Mouse (Mus musculus) forebrain, embryonic 12.5 days (tissue): ENCODE measurements at regions not wholly inside any gene's neighbourhood (a gene's known extent, or its start where the extent isn't known, plus 50 kb on each side); places are given as distances from the start of the nearest gene placed in this dataset.

Source experiments
- ATAC-seq: fragments of 200-750 bp; cut with Nextera tagmentation; 2 replicates; pipeline ENCODE4 v1.8.0; 2017; ENCODE audit warnings: moderate TSS enrichment; ENCODE audit not compliant: low FRiP score
- H3K27ac ChIP-seq: fragments of 300-500 bp; sonication (generic); 2 replicates; pipeline ENCODE4 v1.5.1; 2016; ENCODE audit warnings: mild to moderate bottlenecking
- H3K27me3 ChIP-seq: fragments of 300-500 bp; sonication (generic); 2 replicates; pipeline ENCODE4 v1.6.1; 2016; ENCODE audit warnings: mild to moderate bottlenecking
- H3K36me3 ChIP-seq: fragments of 300-500 bp; sonication (generic); replicated peaks from 2 replicates; pipeline ENCODE4 v1.6.1; 2016; ENCODE audit warnings: mild to moderate bottlenecking
- H3K4me1 ChIP-seq: fragments of 300-500 bp; sonication (generic); 2 replicates; pipeline ENCODE4 v1.6.1; 2016
- H3K4me2 ChIP-seq: fragments of 300-500 bp; sonication (generic); 2 replicates; pipeline ENCODE4 v1.6.1; 2016; ENCODE audit warnings: mild to moderate bottlenecking, moderate library complexity
- H3K4me3 ChIP-seq: fragments of 300-500 bp; sonication (generic); replicated peaks from 2 replicates; pipeline ENCODE4 v1.5.1; 2016; ENCODE audit warnings: mild to moderate bottlenecking
- H3K9ac ChIP-seq: fragments of 300-500 bp; sonication (generic); 2 replicates; pipeline ENCODE4 v1.6.1; 2016; ENCODE audit warnings: mild to moderate bottlenecking
- H3K9me3 ChIP-seq: fragments of 300-500 bp; sonication (generic); 2 replicates; pipeline ENCODE4 v1.6.1; 2016
- WGBS: fragments of 180-500 bp; shearing (Covaris S2); methylation state at CpG from one replicate; pipeline ENCODE4 v1.1.7; 2016; 5-methylcytosine and 5-hydroxymethylcytosine counted together

DNA sequence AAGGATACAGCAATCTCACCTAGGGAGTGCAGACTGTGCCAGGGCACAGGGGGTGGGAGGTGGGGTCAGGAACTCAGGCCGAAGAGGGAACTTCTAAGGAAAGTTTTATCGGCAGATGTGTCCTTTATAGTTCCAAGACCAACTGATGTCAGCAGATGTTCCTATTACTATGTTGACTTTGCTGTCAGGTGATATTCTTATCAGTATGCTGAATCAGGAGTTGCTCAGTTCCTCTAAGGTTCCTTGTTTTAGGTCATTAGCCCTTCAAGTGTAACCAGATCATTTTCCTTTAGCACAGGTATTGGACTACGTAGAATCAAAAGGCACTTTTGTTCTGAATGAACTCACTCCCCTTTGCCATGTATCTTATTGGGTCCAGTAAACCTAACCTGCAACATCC is 101.6 kb upstream of the Ccser1 start:
- Histone ChIP-seq H3K9me3 (no peaks in the 10 kb centered on the region), H3K9ac (no peak overlapping the region), H3K36me3 (no peaks in the 10 kb centered on the region), H3K4me2 (no peak overlapping the region), H3K27ac (no peak overlapping the region), H3K4me1 (peaks cover 9% of the 10 kb centered on the region), H3K4me3 (no peak overlapping the region), H3K27me3 (no peaks in the 10 kb centered on the region)
- 88% methylated on average over 3 of the region's 3 CpGs for WGBS
- ATAC-seq, result no peak

DNA sequence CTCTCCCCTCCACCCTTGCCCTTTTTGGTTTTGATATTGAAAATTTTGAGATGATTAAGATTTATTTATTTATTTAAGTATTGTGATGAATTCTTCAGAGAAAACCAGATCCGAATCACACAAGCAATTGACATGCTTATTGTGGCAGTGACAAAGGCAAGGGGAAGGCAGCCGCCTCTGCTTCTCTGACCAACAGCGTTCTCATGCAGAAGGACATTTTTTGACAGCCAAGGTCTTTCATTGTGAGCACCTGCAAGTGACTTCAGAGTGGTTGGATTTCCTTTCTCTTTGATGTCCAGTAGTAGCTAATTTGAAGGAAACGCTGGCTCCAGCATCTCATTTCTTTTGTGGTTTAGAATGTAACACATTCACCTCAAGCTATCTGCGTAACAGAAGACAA is 99.5 kb upstream of the Ccser1 start:
- Histone ChIP-seq H3K9me3 (no peaks in the 10 kb centered on the region), H3K4me2 (no peak overlapping the region), H3K9ac (no peak overlapping the region), H3K27me3 (no peaks in the 10 kb centered on the region), H3K4me3 (no peak overlapping the region), H3K27ac (no peak overlapping the region), H3K4me1 (peaks cover 9% of the 10 kb centered on the region), H3K36me3 (no peaks in the 10 kb centered on the region)
- no peak for ATAC-seq
- WGBS, result 36% methylated on average over 5 of the region's 5 CpGs

DNA sequence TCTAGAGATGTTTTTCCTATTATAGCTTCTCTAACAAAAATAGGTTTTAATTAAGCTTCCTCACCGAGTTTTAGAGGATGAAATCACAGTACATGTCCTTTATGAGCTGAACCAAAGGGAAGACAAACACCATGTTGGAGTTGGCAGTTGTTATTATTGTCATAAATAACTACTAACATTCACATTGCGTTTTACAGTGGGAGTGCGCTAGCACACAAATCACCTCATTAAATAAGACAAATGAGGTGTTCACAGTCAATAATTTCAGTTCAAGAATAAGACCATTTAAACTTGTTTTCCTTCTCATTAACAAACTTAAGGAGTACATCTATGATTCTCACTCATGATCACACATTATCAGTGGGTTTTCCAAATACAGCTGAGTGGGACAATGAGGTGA is 96.8 kb upstream of the Ccser1 start:
- peaks cover 9% of the 10 kb centered on the region for H3K4me1 ChIP-seq
- WGBS, result 81% methylated on average over 3 of the region's 3 CpGs
- H3K27me3 ChIP-seq, result no peaks in the 10 kb centered on the region
- no peaks in the 10 kb centered on the region for H3K36me3 ChIP-seq
- H3K4me3 ChIP-seq, result no peak overlapping the region
- no peak for ATAC-seq
- H3K9me3 ChIP-seq, result no peaks in the 10 kb centered on the region
- H3K9ac ChIP-seq, result no peak overlapping the region
- no peak overlapping the region for H3K27ac ChIP-seq
- H3K4me2 ChIP-seq, result no peak overlapping the region

DNA sequence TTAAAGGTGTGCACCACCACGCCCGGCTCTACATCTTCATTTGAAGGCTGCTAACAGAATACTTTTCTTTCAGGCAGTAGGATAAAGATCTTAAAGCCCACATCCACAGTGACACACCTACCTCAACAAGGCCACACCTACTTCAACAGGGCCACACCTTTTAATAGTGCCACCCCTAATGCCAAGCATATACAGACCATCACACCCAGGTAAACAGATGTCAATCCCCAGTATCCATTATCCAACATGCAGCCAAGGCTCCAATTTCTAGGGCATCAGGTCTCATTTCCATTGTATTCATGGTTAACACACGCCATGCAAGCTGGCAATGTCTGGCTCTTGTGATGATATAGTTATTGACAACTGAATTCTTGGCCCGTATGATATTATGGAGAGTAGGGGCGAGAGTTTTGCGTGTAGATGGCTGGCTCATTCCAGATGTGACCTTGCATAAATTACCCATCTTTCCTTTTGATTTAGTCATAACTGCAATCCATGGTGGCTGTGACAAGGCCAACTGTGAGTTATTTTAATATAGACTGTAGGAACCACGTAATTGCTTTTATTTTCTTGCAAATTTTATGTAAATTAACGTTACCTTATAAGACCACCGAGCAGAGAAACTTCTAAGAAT is 80.7 kb upstream of the Ccser1 start:
- 52% methylated on average over 9 of the region's 9 CpGs for WGBS
- peaks cover 12% of the 10 kb centered on the region; the same call in 1 of the 2 replicates for H3K4me1 ChIP-seq
- no peak overlapping the region for H3K4me2 ChIP-seq
- H3K4me3 ChIP-seq, result no peak overlapping the region
- peak overlapping the region; percentile 8; the same call in 1 of the 2 replicates for H3K27ac ChIP-seq
- ATAC-seq, result peak; percentile 64
- no peak overlapping the region for H3K9ac ChIP-seq
- no peaks in the 10 kb centered on the region for H3K36me3 ChIP-seq
- no peaks in the 10 kb centered on the region for H3K27me3 ChIP-seq
- H3K9me3 ChIP-seq, result no peaks in the 10 kb centered on the region

DNA sequence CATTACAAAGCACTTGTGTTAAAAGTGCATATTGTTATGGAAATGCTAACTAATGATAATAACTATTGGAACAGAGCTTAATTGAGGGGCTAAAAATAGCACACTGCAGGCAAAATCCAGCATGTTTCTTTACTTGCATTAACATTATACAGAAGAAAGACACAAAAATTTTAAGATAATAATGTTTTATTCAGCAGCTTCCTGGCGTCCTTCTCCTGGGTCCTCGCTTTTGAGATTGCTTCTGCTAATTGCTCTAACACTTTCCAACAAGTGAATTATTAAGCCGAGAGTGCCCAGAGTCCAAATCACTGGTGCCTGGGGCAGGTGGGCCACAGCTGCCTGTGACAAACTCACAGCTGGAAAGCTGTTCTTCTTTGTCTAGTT is 80.2 kb upstream of the Ccser1 start:
- H3K4me1 ChIP-seq, result peaks cover 12% of the 10 kb centered on the region; the same call in 1 of the 2 replicates
- H3K4me2 ChIP-seq, result no peak overlapping the region
- ATAC-seq, result peak; percentile 58
- 7% methylated on average over 3 of the region's 3 CpGs for WGBS
- H3K4me3 ChIP-seq, result no peak overlapping the region
- no peak overlapping the region for H3K9ac ChIP-seq
- H3K27me3 ChIP-seq, result no peaks in the 10 kb centered on the region
- H3K36me3 ChIP-seq, result no peaks in the 10 kb centered on the region
- H3K9me3 ChIP-seq, result no peaks in the 10 kb centered on the region
- H3K27ac ChIP-seq, result no peak overlapping the region

DNA sequence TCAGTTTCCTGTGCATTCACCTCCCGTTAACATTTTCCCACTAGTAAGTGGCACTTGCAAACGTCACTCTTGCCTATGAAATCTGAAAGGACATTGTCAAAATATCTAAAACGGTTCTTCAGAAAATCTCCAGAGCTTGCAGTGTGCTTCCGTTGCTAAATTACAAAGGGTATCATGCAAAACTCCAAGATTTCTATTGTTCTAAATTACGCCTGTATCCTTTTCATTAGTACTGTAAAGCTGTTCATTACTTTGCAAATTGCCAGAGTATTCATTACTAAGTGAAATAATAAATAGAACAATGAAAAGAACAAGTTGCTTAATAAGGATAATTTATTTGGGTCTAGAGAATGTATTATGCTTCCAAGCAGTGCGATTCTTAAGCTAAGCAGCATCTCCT is 78.2 kb upstream of the Ccser1 start:
- H3K27ac ChIP-seq, result no peak overlapping the region
- H3K4me2 ChIP-seq, result no peak overlapping the region
- H3K4me3 ChIP-seq, result no peak overlapping the region
- H3K9ac ChIP-seq, result no peak overlapping the region
- no peaks in the 10 kb centered on the region for H3K9me3 ChIP-seq
- H3K27me3 ChIP-seq, result no peaks in the 10 kb centered on the region
- no peak for ATAC-seq
- H3K4me1 ChIP-seq, result peaks cover 12% of the 10 kb centered on the region; the same call in 1 of the 2 replicates
- H3K36me3 ChIP-seq, result no peaks in the 10 kb centered on the region
- WGBS, result 34% methylated on average over 6 of the region's 6 CpGs

DNA sequence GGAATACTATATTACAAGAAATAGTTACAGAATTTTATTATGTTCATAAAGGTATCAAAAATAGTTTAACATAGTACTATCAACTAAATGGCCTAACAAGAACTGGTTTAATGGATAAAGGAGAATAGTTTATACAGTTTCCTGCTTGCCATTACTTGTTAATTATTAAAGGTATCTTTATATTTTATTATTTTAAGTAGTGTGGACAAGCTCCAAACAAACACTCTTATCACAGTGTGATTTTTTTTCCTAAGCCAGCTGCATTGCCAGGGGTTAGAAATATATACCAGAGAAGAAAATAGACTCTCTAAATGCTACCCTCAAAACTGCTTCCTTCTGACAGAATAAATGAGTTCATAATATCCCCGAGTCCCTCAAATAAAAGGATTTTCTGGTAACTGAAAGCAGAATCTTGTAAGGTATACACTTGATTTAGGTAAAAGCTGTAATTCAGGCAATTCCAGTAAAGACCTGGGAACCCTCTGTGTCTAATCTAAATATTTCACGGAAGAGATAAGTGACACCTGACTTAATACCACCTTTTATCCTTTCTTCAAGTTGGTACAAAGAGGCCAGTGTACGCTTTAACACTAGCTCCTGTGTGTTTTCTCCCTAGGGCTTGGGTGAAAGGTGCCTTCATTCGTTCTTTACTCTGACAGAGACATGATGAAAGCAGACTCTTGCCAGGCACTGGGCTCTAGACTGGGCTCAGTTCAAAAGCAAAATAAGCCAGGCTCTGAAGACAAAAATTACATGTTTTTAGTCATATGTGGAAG is 76.5 kb upstream of the Ccser1 start:
- ATAC-seq, result no peak

DNA sequence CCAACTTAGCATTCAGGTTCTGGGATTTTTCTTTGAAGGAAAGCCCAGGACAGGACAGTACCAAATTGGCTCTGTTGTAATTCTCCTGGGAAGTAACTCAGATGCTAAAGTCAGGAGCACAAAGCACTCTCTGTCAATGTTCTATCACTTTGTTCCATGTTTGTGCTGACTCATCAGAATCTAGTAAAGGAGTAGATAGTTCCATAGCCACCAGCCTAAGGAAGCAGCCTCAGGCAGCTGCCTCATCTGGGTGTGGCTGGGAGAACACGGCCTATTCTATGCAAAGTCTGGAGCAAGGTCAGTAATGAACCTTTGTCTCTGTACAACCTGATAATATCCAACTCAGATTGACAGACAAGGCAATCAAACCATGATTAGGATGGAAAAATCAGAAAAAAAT is 64.9 kb upstream of the Ccser1 start:
- 83% methylated on average over 1 of the region's 1 CpGs for WGBS
- no peak for ATAC-seq
- Histone ChIP-seq H3K27me3 (no peaks in the 10 kb centered on the region), H3K9me3 (no peaks in the 10 kb centered on the region), H3K27ac (no peak overlapping the region), H3K9ac (no peak overlapping the region), H3K36me3 (no peaks in the 10 kb centered on the region), H3K4me1 (no peaks in the 10 kb centered on the region), H3K4me2 (no peak overlapping the region), H3K4me3 (no peak overlapping the region)

More for the DNA sequence above, 76.5 kb upstream of the Ccser1 start:
- H3K36me3 ChIP-seq, result no peaks in the 10 kb centered on the region
- H3K4me1 ChIP-seq, result peaks cover 12% of the 10 kb centered on the region; the same call in 1 of the 2 replicates
- no peak overlapping the region for H3K9ac ChIP-seq
- H3K4me3 ChIP-seq, result no peak overlapping the region
- WGBS, result 48% methylated on average over 4 of the region's 4 CpGs
- H3K4me2 ChIP-seq, result no peak overlapping the region
- H3K27me3 ChIP-seq, result no peaks in the 10 kb centered on the region
- no peaks in the 10 kb centered on the region for H3K9me3 ChIP-seq
- no peak overlapping the region for H3K27ac ChIP-seq

DNA sequence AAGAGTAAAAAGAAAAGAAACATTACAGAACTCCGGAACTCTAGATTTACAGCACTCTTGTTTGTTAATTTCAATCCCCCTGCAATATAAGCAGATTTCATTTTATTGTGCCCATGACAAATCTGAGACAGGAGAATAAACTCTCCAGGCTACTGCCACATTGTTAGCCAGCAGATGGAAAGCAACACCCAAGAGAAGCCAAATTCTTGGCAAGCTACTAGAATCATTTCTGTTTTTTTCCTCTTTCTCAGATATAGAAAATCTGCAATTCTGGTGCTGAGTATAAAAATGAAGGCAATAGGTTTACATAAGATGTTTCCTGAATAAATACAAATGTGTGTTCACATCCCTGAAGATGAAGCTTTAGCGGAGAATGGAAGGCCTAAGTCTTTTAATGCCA is 60.5 kb upstream of the Ccser1 start:
- Histone ChIP-seq H3K4me2 (no peak overlapping the region), H3K36me3 (no peaks in the 10 kb centered on the region), H3K27me3 (no peaks in the 10 kb centered on the region), H3K4me3 (no peak overlapping the region), H3K9me3 (no peaks in the 10 kb centered on the region), H3K9ac (no peak overlapping the region), H3K4me1 (no peaks in the 10 kb centered on the region), H3K27ac (no peak overlapping the region)
- ATAC-seq, result no peak
- WGBS, result 83% methylated on average over 2 of the region's 2 CpGs

DNA sequence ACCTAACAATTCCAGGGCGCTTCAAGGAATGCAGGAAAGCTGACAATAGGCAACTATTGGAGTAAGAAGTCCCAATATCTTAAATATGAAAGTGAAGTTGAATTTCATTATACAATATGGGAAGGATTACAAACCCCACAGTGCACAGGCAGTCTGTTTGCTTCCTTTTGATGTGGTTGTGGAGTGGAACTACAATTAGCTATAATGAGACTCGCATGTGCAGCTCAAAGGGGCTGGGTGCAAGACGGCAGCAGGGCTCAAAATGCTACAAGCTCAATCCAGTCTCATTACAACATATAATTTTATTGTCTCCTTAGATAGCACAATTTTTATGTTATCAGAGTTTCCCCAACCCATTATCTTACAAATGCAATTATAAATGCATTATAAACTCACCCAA is 54.7 kb upstream of the Ccser1 start:
- Histone ChIP-seq H3K4me2 (no peak overlapping the region), H3K36me3 (no peaks in the 10 kb centered on the region), H3K9ac (no peak overlapping the region), H3K4me3 (no peak overlapping the region), H3K4me1 (0 out of 2 replicates have a peak, but pooled peaks cover 3% of the 10 kb centered on the region), H3K27ac (no peak overlapping the region), H3K9me3 (no peaks in the 10 kb centered on the region), H3K27me3 (no peaks in the 10 kb centered on the region)
- ATAC-seq, result no peak
- 71% methylated on average over 3 of the region's 3 CpGs for WGBS

DNA sequence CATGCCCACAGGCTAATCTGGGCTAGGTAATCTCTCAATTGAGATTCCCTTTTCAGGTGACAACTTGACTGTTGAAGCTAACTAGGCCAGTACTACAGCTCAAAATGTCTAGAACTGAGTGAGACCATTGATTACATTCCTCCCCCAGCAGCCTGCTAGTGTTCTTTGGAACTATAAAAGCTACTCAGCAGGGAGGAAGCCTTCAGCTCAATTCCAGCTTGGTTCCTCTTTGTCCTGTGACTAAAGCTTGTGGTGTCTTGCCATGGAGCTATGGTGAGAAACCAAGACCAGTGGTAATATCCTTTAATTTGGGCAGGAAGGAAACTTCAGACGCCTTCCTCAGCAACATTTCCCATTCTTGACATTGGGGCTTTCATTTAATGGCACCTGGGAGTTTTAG is 52.9 kb upstream of the Ccser1 start:
- no peak for ATAC-seq
- Histone ChIP-seq H3K4me2 (no peak overlapping the region), H3K27ac (no peak overlapping the region), H3K36me3 (no peaks in the 10 kb centered on the region), H3K27me3 (no peaks in the 10 kb centered on the region), H3K9me3 (no peaks in the 10 kb centered on the region), H3K9ac (no peak overlapping the region), H3K4me3 (no peak overlapping the region), H3K4me1 (0 out of 2 replicates have a peak, but pooled peaks cover 3% of the 10 kb centered on the region)
- 19% methylated on average over 1 of the region's 1 CpGs for WGBS

DNA sequence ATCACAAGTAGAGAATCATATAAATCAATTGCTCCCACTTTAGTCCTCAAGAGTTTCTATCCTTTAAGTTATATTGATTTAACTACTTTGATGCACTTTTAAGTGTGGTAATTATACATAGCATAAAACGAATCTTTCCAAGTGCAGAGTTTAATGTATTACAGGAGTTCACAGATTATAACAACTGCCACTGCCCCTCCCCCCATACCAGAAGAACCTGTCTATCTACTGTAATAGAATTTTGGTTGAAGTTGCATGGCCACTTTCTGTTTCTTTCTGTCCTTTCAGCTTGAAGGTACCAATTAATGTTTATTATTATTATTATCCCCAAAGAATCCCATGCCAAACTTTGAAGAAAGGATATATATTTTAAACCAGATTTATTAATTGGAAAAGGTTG is 51.9 kb upstream of the Ccser1 start:
- no peaks in the 10 kb centered on the region for H3K27me3 ChIP-seq
- H3K4me3 ChIP-seq, result no peak overlapping the region
- 79% methylated on average over 1 of the region's 1 CpGs for WGBS
- H3K9ac ChIP-seq, result no peak overlapping the region
- H3K36me3 ChIP-seq, result no peaks in the 10 kb centered on the region
- no peak overlapping the region for H3K27ac ChIP-seq
- no peak overlapping the region for H3K4me2 ChIP-seq
- ATAC-seq, result no peak
- H3K9me3 ChIP-seq, result no peaks in the 10 kb centered on the region
- 0 out of 2 replicates have a peak, but pooled peaks cover 3% of the 10 kb centered on the region for H3K4me1 ChIP-seq
